Mouse (Mus musculus): ENCODE results near the gene Thap11.

GRCm38 (mm10) chr8:105851651-105852143 lies 3.2 kb upstream of the Thap11 start:
- no peak for TF ChIP-seq CTCF (IDR thresholded peaks at IDR 0.05; ENCODE audit: low read depth)
- TF ChIP-seq EP300 (optimal IDR thresholded peaks at IDR 0.05): peak; percentile 83
